Mouse (Mus musculus) layer of hippocampus, adult 2 months (tissue): Measurements from ENCODE around the gene Lysmd4. TPM values are rescaled to one million over a fixed set of nuclear protein-coding genes. Genes with fewer than 3 reads are reported as not detected.
"Not testable (repeated sequence)": the region's sequence is repeated elsewhere in the genome, so short reads cannot be mapped to it uniquely, and the experiment has no call there.

Experiments
- DNase-seq, 2 experiments: peaks; one replicate each; pipeline ENCODE4 v3.0.0; 2022; ENCODE audit warnings: low spot score in 2 of 2
- H3K27ac ChIP-seq: fragments of 200-600 bp; 2 replicates; pipeline ENCODE4 v1.8.1; 2022
- H3K4me3 ChIP-seq: fragments of 200-600 bp; 2 replicates; pipeline ENCODE4 v1.8.1; 2022; ENCODE audit warnings: mild to moderate bottlenecking
- CTCF ChIP-seq: fragments of 200-600 bp; conservative IDR thresholded peaks from 2 replicates; pipeline ENCODE4 v1.8.1; 2022; ENCODE audit warnings: antibody characterized with exemption, mild to moderate bottlenecking, moderate library complexity
- total RNA-seq, 2 experiments: library from RNA; stranded (reverse); gene quantifications; 2 replicates each; pipeline ENCODE4 v1.2.3; 2021

Lysmd4 gene
- total RNA-seq, 2 experiments from 2014 or later, result 33.7 to 34.7 TPM

DNA sequence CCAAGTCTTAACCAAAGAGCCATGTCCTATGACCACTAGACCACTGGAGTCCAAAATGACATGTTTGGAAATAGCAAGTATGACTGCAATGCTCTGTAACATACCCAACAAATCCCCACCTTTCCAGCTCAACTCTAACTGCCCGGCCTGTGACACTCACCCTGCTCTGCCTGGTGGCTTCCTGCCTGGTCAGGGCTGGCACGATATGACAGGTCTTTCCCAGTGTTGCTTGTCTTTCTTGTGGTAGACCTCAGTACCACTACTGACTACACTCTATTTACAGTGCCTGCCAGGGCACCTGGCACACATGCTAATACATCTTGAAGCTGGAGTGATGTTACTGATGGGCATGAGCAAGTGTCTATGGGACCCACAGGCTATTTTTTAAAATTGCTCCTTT lies 15.4 kb downstream of the Lysmd4 start:
- no peak for TF ChIP-seq CTCF
- DNase-seq, result no peak
- no peak overlapping the region for H3K27ac ChIP-seq
- no peak overlapping the region for H3K4me3 ChIP-seq

DNA sequence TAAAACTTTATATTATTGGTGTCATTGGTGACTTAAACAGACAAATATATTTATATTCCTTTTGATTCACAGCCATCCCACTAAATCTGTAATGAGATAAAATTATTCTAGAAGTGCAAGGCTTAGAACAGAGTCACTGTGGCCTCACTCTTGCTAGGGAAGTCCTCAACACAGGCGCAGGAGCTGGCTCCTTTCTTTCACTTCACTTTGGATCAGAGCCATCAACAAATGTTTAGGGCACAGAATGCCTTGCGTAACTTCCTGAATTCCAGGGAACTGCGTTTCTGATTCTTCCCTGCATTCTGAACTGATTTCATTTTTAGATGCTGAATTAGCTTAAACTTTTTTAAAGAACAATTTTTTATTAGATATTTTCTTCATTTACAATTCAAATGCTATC lies 19.6 kb downstream of the Lysmd4 start:
- TF ChIP-seq CTCF, result no peak
- Histone ChIP-seq H3K4me3 (no peak overlapping the region), H3K27ac (no peak overlapping the region)
- DNase-seq, result no peak

DNA sequence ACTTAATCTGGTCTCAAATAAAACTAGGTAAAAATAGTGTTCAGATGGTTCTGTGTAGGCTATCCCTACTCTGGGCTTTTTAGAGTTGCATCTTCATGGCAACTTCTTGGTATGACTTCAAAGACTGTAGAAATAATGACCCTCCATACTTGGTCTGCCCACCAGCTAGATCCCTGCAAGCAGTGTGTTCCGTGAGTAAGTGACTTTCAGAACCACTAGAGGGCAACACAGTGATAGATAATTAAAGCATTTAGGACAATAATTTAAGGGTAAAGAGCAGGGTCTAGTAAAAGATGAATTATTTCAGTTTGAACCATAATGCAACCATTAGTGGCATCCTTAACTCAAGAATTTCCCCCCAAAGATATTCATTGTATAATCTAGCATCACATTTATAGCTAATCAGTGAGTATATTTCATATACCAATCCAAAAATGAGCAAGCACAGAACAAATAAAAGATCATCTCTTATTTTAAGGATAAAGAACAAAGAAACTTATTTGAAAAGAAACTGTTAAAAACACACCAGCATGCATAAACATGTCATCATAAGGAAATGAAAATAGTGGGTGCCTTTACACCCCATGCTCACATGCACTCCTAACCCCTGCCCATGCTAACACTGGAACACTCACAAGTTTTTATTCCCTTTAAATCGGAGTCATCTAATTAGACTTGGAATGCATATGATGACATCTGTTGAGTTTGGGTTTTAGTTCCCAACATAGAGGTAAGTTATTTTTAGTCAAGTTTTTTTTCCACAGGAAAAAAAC lies 21.0 kb downstream of the Lysmd4 start:
- TF ChIP-seq CTCF, result peak; percentile 88
- Histone ChIP-seq H3K27ac (peak overlapping the region; percentile 2; the same call in 1 of the 2 replicates), H3K4me3 (no peak overlapping the region)
- DNase-seq, result no peak

DNA sequence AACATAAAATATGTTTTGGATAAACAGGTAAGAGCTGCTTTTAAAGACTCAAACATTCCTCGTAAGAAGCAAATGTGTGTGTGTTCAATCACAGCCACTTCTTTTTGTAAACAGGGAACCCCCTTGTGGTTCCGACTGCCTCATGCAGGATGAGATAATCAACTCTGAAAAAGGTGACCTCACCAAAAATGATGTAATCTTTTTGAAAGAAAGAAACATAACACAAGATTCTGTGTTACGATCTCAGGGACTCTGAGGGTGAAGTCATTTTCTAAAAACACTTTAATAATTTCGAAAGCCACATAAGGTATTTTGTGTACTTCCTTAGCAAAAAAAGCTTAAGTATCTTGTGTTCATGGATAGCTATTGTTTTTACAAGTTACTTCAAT lies 21.5 kb downstream of the Lysmd4 start:
- H3K4me3 ChIP-seq, result no peak overlapping the region
- no peak for DNase-seq
- peak overlapping the region; percentile 2; the same call in 1 of the 2 replicates for H3K27ac ChIP-seq
- peak; percentile 55 for TF ChIP-seq CTCF

DNA sequence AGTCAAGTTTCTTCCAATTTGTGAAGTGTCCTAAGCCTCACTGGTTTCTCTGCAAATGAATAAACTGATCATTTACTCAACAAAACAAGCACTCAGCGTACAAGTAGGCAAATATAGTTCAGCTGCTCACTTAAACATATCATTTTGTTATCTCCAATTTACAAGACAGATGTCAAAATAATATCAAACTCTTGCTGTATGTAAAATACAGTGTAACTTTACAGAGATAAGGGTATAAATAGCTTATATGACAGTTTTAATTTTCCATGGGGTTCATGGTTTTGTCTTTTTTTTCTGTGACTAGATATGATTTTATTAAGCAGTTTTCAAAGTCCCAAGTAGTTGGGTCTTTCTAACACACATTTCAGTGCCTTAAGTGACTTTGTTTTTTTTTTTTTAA lies 22.9 kb downstream of the Lysmd4 start:
- DNase-seq, result no peak
- H3K27ac ChIP-seq, result peak overlapping the region; percentile 2; the same call in 1 of the 2 replicates

DNA sequence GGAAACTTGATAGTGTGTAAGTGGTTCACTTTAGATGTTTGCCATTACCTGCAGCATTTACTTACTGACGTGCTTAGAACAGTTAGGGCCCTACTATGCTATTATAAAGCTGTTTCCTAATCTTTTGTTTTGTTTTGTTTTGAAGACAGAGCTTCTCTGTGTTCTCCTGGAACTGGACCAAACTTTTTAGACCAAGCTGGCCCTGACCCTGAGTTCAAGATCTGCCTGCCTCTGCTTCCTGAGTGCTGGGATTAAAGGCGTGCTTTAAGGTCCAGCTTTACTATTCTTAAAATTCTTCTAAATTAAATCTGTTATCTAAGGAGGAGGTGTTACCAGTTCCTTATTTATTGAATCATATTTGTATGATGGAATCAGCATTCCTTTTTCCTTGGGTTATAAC lies 23.7 kb downstream of the Lysmd4 start:
- H3K4me3 ChIP-seq, result no peak overlapping the region
- DNase-seq, result no peak
- TF ChIP-seq CTCF, result no peak
- H3K27ac ChIP-seq, result no peak overlapping the region

More for the DNA sequence above, 22.9 kb downstream of the Lysmd4 start:
- TF ChIP-seq CTCF, result no peak
- H3K4me3 ChIP-seq, result no peak overlapping the region

DNA sequence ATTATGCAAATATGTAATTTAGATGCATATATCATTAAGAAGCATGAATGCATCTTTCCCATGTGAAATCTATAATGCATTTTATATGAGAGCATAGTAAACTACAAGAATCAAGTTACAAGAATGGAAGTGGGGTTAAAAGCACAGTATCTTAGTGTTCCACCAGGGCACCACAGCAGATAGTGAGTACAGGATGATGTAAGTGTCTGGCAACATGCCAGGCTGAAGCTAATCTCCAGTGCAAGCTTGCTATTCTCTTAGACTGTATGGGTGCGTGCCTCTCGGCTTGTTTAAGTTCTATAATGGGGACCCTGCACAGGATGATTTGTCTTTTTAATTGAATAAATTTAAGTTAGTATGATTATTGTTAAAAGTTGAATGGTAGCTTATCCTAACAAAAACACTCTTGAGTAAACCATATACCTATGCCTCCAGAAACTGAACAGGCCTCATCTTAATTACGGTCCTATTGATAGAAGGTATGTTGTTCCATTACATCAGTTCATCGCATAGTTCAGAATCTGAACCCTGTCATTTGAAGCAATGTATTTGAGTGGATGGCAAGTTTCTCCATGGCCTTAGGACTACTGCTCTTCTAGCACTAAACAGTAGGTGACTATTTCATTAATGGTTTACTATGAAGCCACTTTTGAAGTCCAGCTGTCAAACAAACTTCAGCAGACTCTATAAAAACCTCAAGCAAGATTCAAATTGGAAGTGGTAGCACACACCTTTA lies 37.7 kb downstream of the Lysmd4 start:
- H3K4me3 ChIP-seq, result no peak overlapping the region
- TF ChIP-seq CTCF, result peak; percentile 69
- DNase-seq, result peak; percentile 20 to 49
- no peak overlapping the region for H3K27ac ChIP-seq

DNA sequence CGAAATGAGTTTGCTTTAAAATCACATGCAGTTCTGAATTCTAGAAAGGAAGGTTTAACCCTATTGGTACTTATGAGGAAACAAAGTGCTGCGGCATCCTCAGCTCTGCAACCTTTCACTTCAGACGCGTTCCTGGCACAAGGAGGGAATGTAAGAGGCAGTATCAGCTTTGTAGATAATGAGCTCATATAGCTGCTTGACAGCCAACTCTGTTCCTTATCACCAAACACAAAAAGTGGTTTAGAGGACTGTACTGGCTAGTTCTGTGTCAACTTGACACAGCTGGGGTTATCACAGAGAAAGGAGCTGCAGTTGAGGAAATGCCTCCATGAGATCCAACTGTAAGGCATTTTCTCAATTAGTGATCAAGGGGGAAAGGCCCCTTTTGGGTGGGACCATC lies 48.1 kb downstream of the Lysmd4 start:
- not testable (repeated sequence) for H3K27ac ChIP-seq, H3K4me3 ChIP-seq, DNase-seq

DNA sequence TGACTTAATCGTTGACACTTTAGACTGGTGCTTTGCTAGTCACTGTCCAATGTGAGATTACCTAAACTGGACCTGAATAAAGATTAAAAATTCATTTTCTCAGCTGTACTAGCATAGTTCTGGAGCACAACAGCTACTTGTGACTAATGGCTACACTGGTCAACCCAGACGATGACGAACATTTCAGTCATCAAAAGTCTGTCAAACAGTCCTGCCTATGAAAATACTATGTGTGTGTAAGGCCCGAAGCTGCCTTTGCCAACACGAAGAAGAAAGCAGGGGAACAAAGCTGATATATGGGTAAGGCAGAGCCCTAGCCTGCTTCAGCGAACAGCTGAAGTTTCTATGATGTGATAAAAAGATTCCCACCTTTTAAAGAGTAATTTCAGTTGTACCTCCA lies 61.2 kb downstream of the Lysmd4 start:
- Histone ChIP-seq H3K4me3 (no peak overlapping the region), H3K27ac (no peak overlapping the region)
- no peak for TF ChIP-seq CTCF
- no peak for DNase-seq

DNA sequence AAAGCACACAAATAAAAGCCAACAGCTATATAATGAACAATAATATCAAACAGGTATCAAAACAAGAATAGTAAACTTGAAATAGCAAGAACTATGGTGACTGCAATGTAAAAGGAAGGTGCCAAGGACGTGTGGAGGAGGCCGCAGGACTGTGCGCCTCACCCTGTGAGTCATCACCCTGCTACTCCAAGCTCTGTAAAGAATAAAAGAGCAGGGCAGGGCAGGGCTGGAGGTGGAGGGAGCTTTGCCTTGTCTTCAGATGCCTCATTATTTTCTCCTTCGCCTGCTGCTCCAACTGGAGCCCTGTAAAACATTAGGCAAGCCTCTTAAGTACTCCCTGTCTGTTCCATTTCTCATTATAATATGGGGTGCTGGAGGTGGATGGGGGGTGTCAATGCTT lies 65.1 kb downstream of the Lysmd4 start:
- TF ChIP-seq CTCF, result no peak
- DNase-seq, result no peak
- no peak overlapping the region for H3K27ac ChIP-seq
- no peak overlapping the region for H3K4me3 ChIP-seq

DNA sequence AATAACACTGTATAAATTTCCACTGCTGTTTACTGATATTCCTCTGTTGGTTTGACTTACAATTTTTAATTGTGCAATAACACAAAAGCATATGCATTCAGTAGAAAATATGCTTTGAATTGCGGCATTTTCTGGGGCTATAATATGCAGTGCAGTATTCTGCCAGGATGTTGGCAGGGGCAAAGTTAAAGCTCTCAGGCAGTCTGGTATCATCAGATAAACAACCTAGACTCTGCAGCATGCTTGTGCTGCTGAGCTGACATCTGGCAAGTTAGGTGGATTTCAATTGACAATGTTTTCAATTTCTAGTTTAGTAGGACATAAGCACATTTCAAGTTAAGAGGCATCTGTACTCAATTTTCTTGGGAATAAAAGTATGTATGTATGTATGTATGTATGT lies 69.0 kb downstream of the Lysmd4 start:
- no peak overlapping the region for H3K4me3 ChIP-seq
- no peak overlapping the region for H3K27ac ChIP-seq
- TF ChIP-seq CTCF, result no peak
- DNase-seq, result no peak

DNA sequence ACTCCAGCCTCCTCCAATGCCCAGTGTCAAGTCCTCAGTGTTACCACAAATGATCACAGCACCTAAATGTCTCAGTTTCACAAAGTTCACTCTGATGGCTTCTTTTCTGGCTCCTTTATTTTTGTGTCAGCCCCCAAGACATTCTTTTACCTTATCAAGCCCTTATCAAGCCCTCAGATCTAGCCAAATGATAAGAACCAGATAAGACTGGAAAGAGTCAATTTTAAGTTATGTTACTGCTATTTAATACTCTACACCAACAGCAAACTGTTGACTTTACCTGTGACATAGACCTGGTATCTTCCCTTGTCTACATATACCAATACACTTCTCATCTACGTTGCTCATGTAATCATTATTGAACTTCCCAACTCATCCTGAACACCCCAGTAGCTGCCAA lies 74.1 kb downstream of the Lysmd4 start:
- DNase-seq, result no peak
- no peak overlapping the region for H3K27ac ChIP-seq
- TF ChIP-seq CTCF, result no peak
- H3K4me3 ChIP-seq, result no peak overlapping the region

DNA sequence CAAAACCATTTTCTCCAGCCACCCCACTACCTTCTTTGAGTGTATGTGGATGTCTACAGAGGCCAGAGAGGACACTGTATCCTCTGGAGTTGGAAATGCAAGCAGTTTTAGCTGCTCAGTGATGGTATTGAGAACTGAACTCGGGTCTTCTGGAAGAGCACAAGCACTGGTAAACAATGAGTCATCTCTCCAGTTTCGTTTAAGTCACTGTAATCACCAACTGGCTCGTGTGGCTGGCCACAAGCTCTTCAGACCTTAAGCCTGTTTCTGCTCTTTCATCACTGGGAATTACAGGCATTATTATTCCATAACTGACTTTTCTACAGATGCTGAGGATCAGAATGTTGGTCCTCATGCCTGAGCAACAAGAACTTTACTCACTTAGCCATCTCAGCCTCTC lies 82.6 kb downstream of the Lysmd4 start:
- DNase-seq, result no peak
- no peak overlapping the region for H3K27ac ChIP-seq
- TF ChIP-seq CTCF, result no peak
- no peak overlapping the region for H3K4me3 ChIP-seq

DNA sequence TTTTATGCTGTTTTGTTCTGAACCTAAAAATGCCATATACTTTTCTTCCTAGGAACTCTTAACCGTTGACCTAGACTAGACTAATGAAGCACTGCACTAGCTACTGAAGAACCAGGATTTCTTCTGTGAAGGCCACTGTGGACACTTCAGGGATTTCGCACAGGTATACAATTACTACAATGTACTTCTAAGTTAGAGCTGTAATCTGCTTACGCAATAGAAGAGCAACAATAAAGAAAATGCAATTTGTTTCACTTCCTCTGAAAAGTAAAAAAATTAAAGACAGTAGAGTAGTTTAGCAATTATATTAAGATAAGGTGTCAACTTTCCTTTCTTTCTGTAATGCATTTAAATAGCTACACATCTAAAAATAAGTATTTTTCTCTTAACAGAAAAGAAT lies 84.7 kb downstream of the Lysmd4 start:
- DNase-seq, result no peak
- no peak overlapping the region for H3K4me3 ChIP-seq
- no peak for TF ChIP-seq CTCF

More for the DNA sequence above, 84.7 kb downstream of the Lysmd4 start:
- H3K27ac ChIP-seq, result no peak overlapping the region
